Mouse (Mus musculus) hindbrain, embryonic 16.5 days (tissue): ENCODE data around the gene Rap1gap2. TPM values are rescaled to one million over a fixed set of nuclear protein-coding genes. Genes with fewer than 3 reads are reported as not detected.

Source experiments
- ATAC-seq: fragments of 200-750 bp; cut with Nextera tagmentation; 2 replicates; pipeline ENCODE4 v1.8.0; 2017; ENCODE audit warnings: moderate TSS enrichment, moderate library complexity
- H3K27ac ChIP-seq: fragments of 300-500 bp; sonication (generic); 2 replicates; pipeline ENCODE4 v1.5.1; 2014; ENCODE audit warnings: low read depth, mild to moderate bottlenecking, control low read depth, low read length, moderate library complexity
- H3K27me3 ChIP-seq: fragments of 300-500 bp; sonication (generic); replicated peaks from 2 replicates; pipeline ENCODE4 v1.6.1; 2014; ENCODE audit warnings: low read length; ENCODE audit not compliant: control insufficient read depth, insufficient read depth
- H3K36me3 ChIP-seq: fragments of 300-500 bp; sonication (generic); 2 replicates; pipeline ENCODE4 v1.6.1; 2014; ENCODE audit warnings: mild to moderate bottlenecking, low read length, moderate library complexity, mixed read lengths; ENCODE audit not compliant: control insufficient read depth, insufficient read depth
- H3K4me1 ChIP-seq: fragments of 300-500 bp; sonication (generic); 2 replicates; pipeline ENCODE4 v1.6.1; 2014; ENCODE audit warnings: low read depth, low read length; ENCODE audit not compliant: control insufficient read depth, insufficient read depth
- H3K4me2 ChIP-seq: fragments of 300-500 bp; sonication (generic); 2 replicates; pipeline ENCODE4 v1.6.1; 2014; ENCODE audit warnings: mild to moderate bottlenecking, low read length, control low read depth, moderate library complexity
- H3K4me3 ChIP-seq: fragments of 300-500 bp; sonication (generic); 2 replicates; pipeline ENCODE4 v1.5.1; 2014; ENCODE audit warnings: mild to moderate bottlenecking, low read length, control low read depth, moderate library complexity
- H3K9ac ChIP-seq: fragments of 300-500 bp; sonication (generic); 2 replicates; pipeline ENCODE4 v1.6.1; 2014; ENCODE audit warnings: low read depth, mild to moderate bottlenecking, control low read depth, low read length, moderate library complexity
- H3K9me3 ChIP-seq: fragments of 300-500 bp; sonication (generic); 2 replicates; pipeline ENCODE4 v1.6.1; 2014; ENCODE audit warnings: mild to moderate bottlenecking, low read length, moderate library complexity; ENCODE audit not compliant: control insufficient read depth
- whole genome bisulfite sequencing: fragments of 180-500 bp; shearing (Covaris S2); extraction: QIAGEN DNeasy Blood & Tissue Kit; methylation state at CpG from one replicate; pipeline ENCODE4 v1.1.7; 2014; 5-methylcytosine and 5-hydroxymethylcytosine counted together
- polyA plus RNA-seq: library from polyadenylated mRNA; unstranded; fragments of >200 nt; fragmentation: Nextera tagmentation; extraction: Ambion mirVana; gene quantifications from 2 replicates; pipeline ENCODE4 v1.2.1, GENCODE M21; 2015

Rap1gap2 gene
- polyA plus RNA-seq, 1 experiment from 2014 or later = 13.7 TPM

DNA sequence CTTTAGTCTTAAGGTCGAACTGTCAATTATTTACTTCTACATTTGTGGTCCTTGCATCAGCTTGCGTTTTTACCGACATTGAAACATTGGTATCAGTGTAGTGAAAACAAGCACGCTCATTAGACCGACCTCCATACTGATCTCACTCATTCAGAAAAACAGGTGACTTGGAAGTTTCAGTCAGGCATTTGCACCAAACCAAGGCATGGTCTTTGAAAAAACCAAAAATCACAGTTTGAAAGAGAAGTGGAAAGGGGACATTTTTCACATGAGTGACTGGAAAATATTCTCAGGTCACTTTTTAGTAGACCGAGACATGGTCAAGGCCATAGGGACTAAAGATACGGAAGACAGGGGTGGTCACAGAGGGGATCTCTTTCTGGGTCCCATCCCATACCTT is 85.5 kb downstream of the Rap1gap2 start:
- Histone ChIP-seq H3K27ac (no peak overlapping the region), H3K4me2 (no peak overlapping the region), H3K9me3 (no peaks in the 10 kb centered on the region), H3K27me3 (peaks cover 6% of the 10 kb centered on the region; the same call in 1 of the 2 replicates), H3K4me1 (peaks cover 22% of the 10 kb centered on the region), H3K9ac (no peak overlapping the region), H3K4me3 (no peak overlapping the region), H3K36me3 (no peaks in the 10 kb centered on the region)
- 89% methylated on average over 7 of the region's 7 CpGs for WGBS
- ATAC-seq = no peak

DNA sequence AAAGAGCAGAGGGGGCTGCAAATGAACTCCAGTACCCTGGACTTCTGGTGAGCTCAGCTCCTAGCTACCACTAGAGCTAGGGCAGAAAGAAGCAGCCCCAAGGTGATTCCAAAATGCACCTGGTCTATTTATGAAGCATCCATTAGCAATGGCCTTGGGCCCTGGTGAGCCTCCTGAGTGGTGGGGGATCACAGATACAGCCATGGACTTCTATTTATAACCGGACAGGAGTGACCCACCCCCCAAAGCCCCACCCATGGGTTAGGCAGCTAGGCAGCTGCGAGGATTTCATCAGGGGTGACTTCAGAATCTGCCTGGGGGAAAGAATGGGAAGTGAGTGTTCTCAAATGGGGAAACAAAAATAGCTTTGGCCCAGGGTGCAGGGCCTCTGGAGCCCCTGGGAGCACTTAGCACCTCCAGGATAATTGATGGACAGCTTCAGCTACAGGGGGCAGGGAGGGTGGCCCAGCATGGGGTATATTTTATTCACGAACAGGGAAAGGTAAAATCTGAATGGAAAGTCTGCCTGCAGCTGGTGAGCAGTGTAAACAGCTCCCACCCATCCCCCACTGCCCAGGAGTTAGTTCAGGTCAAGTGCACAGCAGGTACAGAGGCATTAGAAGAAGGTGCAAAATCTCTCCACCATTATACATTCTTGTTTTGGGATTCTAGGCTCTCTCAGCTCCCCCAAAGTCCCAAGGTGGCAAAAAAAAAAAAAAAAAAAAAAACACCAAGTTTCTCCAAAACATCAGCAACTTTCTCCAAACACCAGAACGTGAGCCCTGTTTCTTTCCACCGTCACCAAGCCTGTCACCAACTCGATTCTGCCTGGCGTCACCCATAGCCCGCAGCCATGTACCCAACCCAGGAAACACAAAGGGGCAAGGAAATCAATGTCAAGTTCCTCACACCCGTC is 86.4 kb downstream of the Rap1gap2 start:
- H3K4me3 ChIP-seq = no peak overlapping the region
- no peak for ATAC-seq
- no peak overlapping the region for H3K9ac ChIP-seq
- WGBS = 51% methylated on average over 9 of the region's 9 CpGs
- no peaks in the 10 kb centered on the region for H3K9me3 ChIP-seq
- H3K4me2 ChIP-seq = no peak overlapping the region
- H3K36me3 ChIP-seq = no peaks in the 10 kb centered on the region
- H3K4me1 ChIP-seq = peaks cover 22% of the 10 kb centered on the region
- H3K27me3 ChIP-seq = peaks cover 6% of the 10 kb centered on the region; the same call in 1 of the 2 replicates
- no peak overlapping the region for H3K27ac ChIP-seq

DNA sequence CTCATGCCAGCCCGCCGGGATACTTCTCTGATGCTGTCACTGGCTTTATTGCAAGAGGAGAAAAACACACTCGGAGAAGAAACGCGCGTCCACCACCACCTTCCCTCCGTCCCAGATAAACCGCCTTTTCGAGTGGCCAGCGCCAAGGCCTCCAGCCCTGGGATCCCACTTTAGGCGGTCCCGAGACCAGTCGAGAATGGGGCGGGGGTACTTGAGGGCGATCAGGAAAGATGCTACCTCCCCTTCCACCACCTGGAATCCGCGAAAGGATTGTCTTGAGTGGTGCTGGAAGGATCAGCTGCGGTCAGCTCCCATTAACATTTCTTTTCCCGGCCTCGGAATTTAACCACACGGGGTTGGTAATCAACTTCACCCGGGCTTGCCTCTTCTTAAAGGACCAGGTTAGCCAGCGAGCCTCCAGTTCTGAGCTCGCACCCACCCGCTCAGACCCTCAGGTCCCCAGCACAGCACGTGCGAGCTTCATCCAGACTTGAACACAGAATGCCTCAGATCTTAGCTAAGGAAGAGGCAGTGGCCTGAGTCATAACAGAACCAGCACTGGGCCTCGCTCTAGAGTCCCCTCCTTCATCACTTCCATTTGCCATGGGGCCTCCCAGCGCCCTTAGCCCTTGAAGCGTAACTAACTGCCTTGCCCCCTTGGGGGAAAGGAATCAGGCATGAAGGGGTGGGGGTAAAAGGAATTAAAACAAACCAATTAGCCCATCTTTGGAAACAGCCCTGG is 87.3 kb downstream of the Rap1gap2 start:
- Histone ChIP-seq H3K4me2 (peak overlapping the region; percentile 98), H3K36me3 (no peaks in the 10 kb centered on the region), H3K4me1 (peaks cover 22% of the 10 kb centered on the region), H3K4me3 (peak overlapping the region; percentile 78), H3K9me3 (no peaks in the 10 kb centered on the region), H3K9ac (peak overlapping the region; percentile 79), H3K27me3 (peaks cover 6% of the 10 kb centered on the region; the same call in 1 of the 2 replicates), H3K27ac (no peak overlapping the region)
- ATAC-seq = no peak
- 5% methylated on average over 30 of the region's 30 CpGs for WGBS

DNA sequence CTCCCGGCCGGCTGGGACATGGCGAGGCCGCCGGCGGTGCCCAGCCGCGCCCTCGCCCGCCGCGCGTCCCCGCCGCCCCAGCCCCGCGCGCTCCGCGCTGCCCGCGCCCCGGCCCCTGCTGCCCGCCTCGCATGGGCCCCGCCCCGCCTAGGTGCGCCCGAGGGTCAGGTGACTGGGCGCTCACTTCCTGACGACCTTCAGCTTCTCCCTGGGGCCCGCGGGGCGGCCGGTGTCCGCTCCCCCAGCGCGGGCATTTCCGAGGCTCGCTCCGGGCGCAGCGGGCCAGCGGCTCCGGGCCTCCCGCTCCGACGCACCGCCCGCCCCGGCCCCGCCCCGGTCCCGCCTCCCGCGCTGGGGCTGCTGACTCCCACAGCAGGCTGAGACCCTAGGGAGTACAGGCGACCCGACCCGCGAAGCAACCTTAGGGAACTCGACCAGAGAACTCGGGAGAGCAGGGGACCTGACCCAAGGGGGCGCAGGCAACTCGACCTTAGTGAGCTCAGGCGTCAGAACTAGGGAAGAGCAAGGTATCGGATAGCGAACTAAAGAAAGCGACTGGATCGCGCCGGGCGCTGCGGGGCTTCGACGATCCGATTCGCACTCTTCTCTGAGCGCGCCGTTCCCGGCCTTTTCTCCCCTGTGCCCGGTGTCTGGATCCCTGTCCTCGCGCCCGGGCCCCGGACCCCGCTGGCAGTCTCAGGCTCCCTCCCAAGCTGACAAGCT is 88.1 kb downstream of the Rap1gap2 start:
- Histone ChIP-seq H3K4me2 (peak overlapping the region; percentile 98), H3K27me3 (peaks cover 6% of the 10 kb centered on the region; the same call in 1 of the 2 replicates), H3K36me3 (no peaks in the 10 kb centered on the region), H3K4me3 (peak overlapping the region; percentile 78), H3K4me1 (peaks cover 22% of the 10 kb centered on the region), H3K27ac (peak overlapping the region; percentile 44; the same call in 1 of the 2 replicates), H3K9ac (peak overlapping the region; percentile 79), H3K9me3 (no peaks in the 10 kb centered on the region)
- peak; percentile 48 for ATAC-seq
- under 1% methylated on average over 76 of the region's 87 CpGs for WGBS

DNA sequence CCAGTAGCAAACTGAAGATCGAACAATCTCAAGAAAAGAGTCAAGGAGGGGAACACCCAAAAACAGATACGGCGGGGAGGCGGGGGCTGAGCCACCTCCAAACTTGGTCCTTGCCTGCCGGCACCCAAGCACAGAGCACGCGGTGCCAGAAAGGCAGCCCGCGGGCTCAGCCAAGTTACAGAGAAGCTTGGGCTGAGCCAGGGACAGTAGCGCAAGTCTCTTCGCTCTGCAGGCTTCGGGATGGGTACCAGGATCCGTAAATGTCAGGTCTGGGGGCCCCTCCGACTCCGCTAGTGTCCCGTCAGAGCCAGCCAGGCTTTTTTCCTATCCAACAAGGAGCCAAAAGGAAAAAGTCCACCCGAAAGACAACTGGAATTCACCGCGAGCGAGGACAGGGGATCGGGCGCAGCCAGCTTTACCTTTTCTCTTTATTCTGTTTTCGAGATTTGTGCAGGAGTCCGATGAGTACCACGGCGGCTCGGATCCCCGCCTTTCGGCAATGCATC is 88.7 kb downstream of the Rap1gap2 start:
- Histone ChIP-seq H3K27me3 (peaks cover 6% of the 10 kb centered on the region; the same call in 1 of the 2 replicates), H3K4me2 (peak overlapping the region; percentile 98), H3K27ac (peak overlapping the region; percentile 29; the same call in 1 of the 2 replicates), H3K9me3 (no peaks in the 10 kb centered on the region), H3K9ac (peak overlapping the region; percentile 79), H3K4me3 (peak overlapping the region; percentile 78), H3K4me1 (peaks cover 22% of the 10 kb centered on the region), H3K36me3 (no peaks in the 10 kb centered on the region)
- ATAC-seq = peak; percentile 40; the same call in 1 of the 2 replicates
- WGBS = 1% methylated on average over 29 of the region's 29 CpGs

DNA sequence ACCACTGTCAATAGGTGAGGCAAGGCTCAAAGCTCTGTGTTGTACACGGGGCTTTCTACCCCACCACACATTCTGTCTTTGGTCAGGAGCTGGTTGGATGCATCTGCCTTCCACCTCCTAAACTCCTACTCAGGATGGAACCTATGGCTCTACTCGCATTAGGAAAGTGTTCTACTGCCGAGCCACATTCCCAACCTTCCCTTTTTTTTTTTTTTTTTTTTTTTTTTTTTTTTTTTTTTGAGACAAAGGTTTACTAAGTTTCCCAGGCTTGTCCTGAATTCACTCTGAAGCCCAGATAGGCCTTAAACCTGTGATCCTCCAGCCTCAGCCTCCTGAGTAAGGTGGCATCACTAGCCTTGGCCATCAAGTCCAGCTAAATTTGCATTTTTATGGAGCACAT is 90.5 kb downstream of the Rap1gap2 start:
- H3K27me3 ChIP-seq = peaks cover 6% of the 10 kb centered on the region; the same call in 1 of the 2 replicates
- no peak overlapping the region for H3K4me3 ChIP-seq
- no peak for ATAC-seq
- no peak overlapping the region for H3K4me2 ChIP-seq
- H3K36me3 ChIP-seq = no peaks in the 10 kb centered on the region
- 80% methylated on average over 3 of the region's 3 CpGs for WGBS
- no peak overlapping the region for H3K9ac ChIP-seq
- H3K27ac ChIP-seq = no peak overlapping the region
- H3K9me3 ChIP-seq = no peaks in the 10 kb centered on the region
- peaks cover 17% of the 10 kb centered on the region for H3K4me1 ChIP-seq

DNA sequence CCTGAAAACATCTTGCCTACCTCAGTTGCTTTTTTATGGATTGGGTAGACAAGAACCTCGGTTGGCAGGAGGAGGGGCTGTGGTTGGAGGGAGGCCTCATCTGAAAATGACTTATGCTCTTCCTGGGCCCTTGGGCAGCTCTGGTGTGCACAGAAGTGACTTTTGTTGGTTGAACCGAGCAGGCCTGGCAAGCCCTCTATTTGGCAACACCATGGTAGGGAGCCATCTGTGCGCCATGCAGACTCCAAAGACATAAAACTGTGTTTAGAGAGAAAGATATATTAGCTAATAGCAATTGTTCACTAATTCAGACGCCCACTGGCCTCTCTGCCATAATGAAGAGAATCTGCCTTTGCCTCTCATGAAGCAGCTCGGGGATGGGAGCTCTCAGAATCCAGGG is 94.6 kb downstream of the Rap1gap2 start:
- no peaks in the 10 kb centered on the region; the same call in 1 of the 2 replicates for H3K4me1 ChIP-seq
- 74% methylated on average over 5 of the region's 5 CpGs for WGBS
- no peak overlapping the region for H3K4me2 ChIP-seq
- no peak overlapping the region for H3K4me3 ChIP-seq
- ATAC-seq = no peak
- no peak overlapping the region for H3K27ac ChIP-seq
- no peaks in the 10 kb centered on the region for H3K36me3 ChIP-seq
- H3K27me3 ChIP-seq = no peaks in the 10 kb centered on the region
- H3K9me3 ChIP-seq = no peaks in the 10 kb centered on the region
- H3K9ac ChIP-seq = no peak overlapping the region

DNA sequence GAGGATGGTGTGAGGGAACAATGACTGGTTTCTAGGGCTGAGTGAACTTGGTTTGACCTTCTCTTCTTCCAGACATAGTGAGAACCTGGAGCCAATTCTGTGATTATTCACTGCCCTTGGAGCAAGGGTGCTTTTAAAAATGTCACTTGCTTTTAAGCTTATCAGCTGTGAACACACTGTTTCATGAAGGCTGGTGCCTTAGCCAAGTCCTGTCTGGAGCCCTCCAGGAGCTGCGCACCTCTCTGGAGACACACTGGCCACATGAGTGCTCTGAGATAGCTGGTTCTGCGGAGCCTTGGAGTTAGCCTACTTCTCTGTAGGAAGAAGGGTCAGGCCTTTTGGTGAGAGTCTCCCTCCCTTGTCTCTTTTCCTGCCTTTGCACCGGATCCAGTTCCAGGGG is 95.7 kb downstream of the Rap1gap2 start:
- H3K4me3 ChIP-seq = no peak overlapping the region
- no peaks in the 10 kb centered on the region for H3K9me3 ChIP-seq
- no peaks in the 10 kb centered on the region for H3K27me3 ChIP-seq
- no peak overlapping the region for H3K4me2 ChIP-seq
- H3K4me1 ChIP-seq = no peaks in the 10 kb centered on the region
- no peak overlapping the region for H3K9ac ChIP-seq
- H3K36me3 ChIP-seq = no peaks in the 10 kb centered on the region
- no peak for ATAC-seq
- WGBS = 89% methylated on average over 3 of the region's 3 CpGs
- H3K27ac ChIP-seq = no peak overlapping the region
